Mouse (Mus musculus): Measurements from ENCODE around the gene Plcb4. TPM values are rescaled to one million over a fixed set of nuclear protein-coding genes. Genes with fewer than 3 reads are reported as not detected.

Plcb4 gene
- polyA plus RNA-seq, 1 experiment from 2014 or later, result 28.5 TPM

DNA sequence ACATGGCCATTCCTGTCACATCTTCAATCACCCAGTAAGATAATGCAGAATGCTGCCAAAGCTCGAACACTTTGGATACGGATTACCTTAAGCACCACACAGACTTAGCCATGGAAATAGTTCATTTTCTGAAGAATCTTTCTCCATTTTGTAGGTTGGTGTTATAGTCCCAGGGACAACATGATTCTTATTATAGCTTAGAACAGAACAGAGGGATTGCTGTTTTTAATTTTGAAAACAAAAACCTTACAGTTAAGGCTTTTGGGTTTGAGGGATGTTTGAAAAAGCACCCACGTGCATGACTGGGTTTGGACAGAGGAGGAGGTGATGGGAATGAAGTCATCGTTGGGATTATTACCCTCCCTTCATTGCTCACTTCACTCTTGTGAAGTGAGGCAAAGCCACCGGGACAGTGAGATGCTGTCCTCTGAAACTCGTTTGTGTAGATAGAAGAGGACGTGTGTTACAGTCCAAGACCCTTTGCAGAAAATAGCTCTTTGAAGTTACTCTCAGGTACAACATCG lies 18.2 kb downstream of the Plcb4 start:
- no peak for ATAC-seq (ENCODE audit: low FRiP score, low read depth)
- Histone ChIP-seq H3K36me3 (no peaks in the 10 kb centered on the region), H3K4me3 (no peak overlapping the region), H3K27ac (replicated peaks) (no peak overlapping the region), H3K4me1 (no peaks in the 10 kb centered on the region), H3K4me2 (replicated peaks) (no peak overlapping the region), H3K9ac (replicated peaks) (no peak overlapping the region), H3K27me3 (no peaks in the 10 kb centered on the region), H3K9me3 (no peaks in the 10 kb centered on the region)
- 54% methylated on average over 8 of the region's 8 CpGs for whole genome bisulfite sequencing

DNA sequence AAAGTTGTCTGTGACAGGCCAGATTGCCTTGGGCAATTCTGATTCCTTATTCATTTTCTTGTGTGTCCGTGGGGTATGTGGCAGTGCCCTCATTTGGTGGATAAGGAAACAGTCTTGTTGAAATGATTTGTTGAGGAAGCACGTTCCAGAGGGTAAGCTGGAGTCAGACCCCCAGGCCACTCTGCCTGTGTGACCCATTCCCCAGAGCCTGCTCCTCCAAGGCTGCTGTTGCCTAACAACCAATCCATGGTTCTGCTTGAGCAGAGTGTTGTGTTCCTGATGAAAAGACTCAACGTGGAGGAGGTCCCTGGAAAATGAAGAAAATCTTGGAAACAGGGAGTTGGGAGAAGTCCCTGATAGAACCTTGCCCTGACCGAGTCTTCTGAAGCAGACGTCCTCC lies 18.8 kb downstream of the Plcb4 start:
- Histone ChIP-seq H3K4me1 (no peaks in the 10 kb centered on the region), H3K4me3 (no peak overlapping the region), H3K36me3 (no peaks in the 10 kb centered on the region), H3K4me2 (replicated peaks) (no peak overlapping the region), H3K27ac (replicated peaks) (no peak overlapping the region), H3K9me3 (no peaks in the 10 kb centered on the region), H3K27me3 (no peaks in the 10 kb centered on the region), H3K9ac (replicated peaks) (no peak overlapping the region)
- ATAC-seq (ENCODE audit: low FRiP score, low read depth), result no peak
- WGBS, result 55% methylated on average over 5 of the region's 5 CpGs

DNA sequence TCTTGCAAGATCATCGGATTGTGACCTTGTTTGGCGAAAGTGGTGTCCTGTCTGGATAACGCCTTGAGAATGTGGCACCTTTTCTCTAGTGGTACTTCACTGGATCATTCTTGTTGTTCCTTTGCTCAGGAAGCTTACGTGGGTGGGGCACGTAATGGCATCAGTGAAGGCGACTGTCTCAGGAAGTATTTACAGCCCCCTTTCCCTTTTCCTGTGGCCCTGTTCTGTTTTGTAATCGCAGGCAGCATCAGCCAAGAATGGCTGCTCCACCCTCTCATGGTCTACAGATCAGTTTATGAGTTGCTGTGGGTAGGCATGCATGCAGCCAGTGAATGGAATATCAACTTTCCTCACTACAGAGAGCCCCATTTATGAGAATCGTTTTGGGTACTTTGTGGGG lies 21.2 kb downstream of the Plcb4 start:
- H3K27ac ChIP-seq (replicated peaks), result no peak overlapping the region
- H3K9me3 ChIP-seq, result no peaks in the 10 kb centered on the region
- no peaks in the 10 kb centered on the region for H3K36me3 ChIP-seq
- no peak overlapping the region for H3K9ac ChIP-seq (replicated peaks)
- H3K4me3 ChIP-seq, result no peak overlapping the region
- no peaks in the 10 kb centered on the region for H3K4me1 ChIP-seq
- no peak overlapping the region for H3K4me2 ChIP-seq (replicated peaks)
- no peak for ATAC-seq (ENCODE audit: low FRiP score, low read depth)
- 89% methylated on average over 8 of the region's 8 CpGs for WGBS
- H3K27me3 ChIP-seq, result no peaks in the 10 kb centered on the region

DNA sequence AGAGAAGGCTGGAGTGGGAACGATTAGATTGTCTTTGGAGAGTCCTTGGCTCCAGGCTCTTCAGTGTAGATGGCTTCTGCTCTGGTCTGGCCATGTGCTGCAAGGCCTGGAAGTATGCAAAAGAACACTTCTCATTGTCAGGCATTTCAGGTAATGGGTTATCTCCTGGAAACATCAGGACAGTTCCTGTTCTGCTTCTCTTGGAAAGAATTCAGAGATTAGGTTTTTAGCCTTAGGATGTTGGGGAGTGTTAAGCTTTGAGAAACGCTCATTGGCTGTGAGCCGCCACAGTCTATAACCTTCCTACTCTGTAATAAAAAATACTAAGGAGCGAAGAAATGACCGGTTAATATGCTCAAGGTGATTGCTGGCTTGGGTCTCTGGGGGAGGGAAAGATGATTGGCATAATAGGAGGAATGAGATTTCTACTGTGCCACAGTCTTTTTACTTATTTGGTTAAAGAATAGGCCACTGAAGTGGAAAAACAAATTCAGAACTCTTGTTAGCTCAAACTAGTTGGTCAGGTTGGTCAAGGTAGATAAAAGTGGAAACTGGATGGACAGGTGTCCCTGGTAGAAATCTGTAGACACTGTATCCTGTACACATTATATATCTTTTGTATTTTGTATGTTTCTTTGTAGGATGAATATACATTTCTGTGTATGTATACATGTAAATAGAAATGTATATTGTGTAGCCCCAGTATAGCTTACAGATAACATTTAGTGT lies 21.8 kb downstream of the Plcb4 start:
- Histone ChIP-seq H3K36me3 (no peaks in the 10 kb centered on the region), H3K9ac (replicated peaks) (no peak overlapping the region), H3K27me3 (no peaks in the 10 kb centered on the region), H3K4me1 (no peaks in the 10 kb centered on the region), H3K27ac (replicated peaks) (no peak overlapping the region), H3K4me2 (replicated peaks) (no peak overlapping the region), H3K4me3 (no peak overlapping the region), H3K9me3 (no peaks in the 10 kb centered on the region)
- ATAC-seq (ENCODE audit: low FRiP score, low read depth), result no peak
- WGBS, result 97% methylated on average over 5 of the region's 5 CpGs

DNA sequence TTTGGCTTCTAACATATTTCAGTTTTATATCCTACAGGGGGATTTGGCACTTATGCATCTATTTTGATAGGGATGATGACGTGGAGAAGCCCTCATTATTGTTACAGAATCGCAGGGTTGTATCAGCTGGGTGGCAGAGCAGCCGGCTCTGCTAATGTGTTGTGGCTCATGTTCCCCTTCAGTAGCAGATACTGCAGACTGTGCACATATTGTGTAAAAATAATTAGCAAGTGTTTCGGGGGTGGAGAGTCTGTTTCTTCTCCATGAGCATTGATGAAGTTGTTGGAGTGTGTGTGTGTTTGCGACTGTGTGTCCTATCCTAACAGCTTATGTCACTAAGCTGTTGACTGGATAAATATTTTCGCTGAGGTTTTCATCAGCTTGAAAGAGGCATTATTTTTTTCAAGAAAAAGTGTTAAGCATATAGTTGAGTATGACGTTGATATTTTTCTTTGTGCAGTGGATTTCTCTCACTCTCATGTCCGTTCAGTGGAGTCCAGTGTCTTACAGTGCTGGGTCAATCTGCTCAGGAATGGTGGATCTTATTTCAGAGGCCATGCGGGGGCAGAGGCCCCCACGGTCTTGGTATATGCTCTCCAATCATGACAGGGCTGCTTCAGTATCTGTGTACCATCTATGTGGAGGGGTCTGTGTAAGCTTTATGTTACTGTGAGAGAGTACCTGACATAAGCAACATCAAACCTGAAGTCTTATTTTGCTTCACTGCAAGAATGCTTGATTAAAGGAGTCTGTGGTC lies 25.1 kb downstream of the Plcb4 start:
- H3K27ac ChIP-seq (replicated peaks), result no peak overlapping the region
- no peaks in the 10 kb centered on the region for H3K4me1 ChIP-seq
- H3K9ac ChIP-seq (replicated peaks), result no peak overlapping the region
- no peaks in the 10 kb centered on the region for H3K36me3 ChIP-seq
- 87% methylated on average over 10 of the region's 10 CpGs for WGBS
- no peaks in the 10 kb centered on the region for H3K9me3 ChIP-seq
- no peak overlapping the region for H3K4me2 ChIP-seq (replicated peaks)
- no peaks in the 10 kb centered on the region for H3K27me3 ChIP-seq
- H3K4me3 ChIP-seq, result no peak overlapping the region
- ATAC-seq (ENCODE audit: low FRiP score, low read depth), result no peak

DNA sequence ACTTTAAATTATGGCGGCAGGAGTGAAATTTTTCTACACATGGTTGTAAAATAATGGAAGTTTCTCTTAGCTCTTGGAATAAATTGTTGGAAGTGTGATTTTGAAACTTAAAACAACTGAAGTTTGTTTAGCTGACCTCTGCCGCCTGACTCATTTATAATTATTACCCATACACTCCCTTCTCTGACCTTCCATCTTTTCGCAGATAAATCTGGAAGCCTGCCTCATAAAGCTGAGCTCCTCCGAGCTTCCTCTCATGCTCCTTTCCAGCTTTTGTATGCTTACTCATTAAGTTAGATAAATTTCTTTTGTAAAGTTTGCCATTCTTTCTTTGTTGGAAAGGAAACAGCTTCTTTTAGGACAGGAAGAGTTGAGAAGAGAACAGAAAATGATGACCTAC lies 27.9 kb downstream of the Plcb4 start:
- no peak overlapping the region for H3K9ac ChIP-seq (replicated peaks)
- H3K27ac ChIP-seq (replicated peaks), result no peak overlapping the region
- H3K9me3 ChIP-seq, result no peaks in the 10 kb centered on the region
- H3K4me3 ChIP-seq, result no peak overlapping the region
- no peaks in the 10 kb centered on the region for H3K27me3 ChIP-seq
- ATAC-seq (ENCODE audit: low FRiP score, low read depth), result no peak
- no peak overlapping the region for H3K4me2 ChIP-seq (replicated peaks)
- no peaks in the 10 kb centered on the region for H3K36me3 ChIP-seq
- WGBS, result 92% methylated on average over 4 of the region's 4 CpGs
- no peaks in the 10 kb centered on the region for H3K4me1 ChIP-seq

DNA sequence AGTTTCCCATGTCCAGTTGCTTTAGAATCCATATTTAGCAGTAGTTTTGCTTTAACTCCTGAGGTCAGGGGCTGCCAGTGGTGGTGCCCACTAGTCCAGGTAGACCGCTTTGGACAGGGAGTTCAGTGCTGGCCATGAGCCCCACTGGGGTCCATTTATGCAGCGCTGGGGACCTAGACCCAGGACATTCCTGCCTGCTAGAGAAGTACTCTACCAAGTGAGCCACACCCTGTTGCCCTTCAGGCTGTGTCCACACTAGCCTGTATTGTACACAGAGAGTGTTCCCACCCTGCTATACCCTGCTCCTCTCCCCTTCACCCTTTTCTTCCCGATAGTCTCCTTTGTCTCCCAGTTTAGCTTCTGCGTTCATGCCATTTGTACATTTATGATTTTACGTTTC lies 28.8 kb downstream of the Plcb4 start:
- Histone ChIP-seq H3K27ac (replicated peaks) (no peak overlapping the region), H3K36me3 (no peaks in the 10 kb centered on the region), H3K9ac (replicated peaks) (no peak overlapping the region), H3K4me1 (no peaks in the 10 kb centered on the region), H3K4me2 (replicated peaks) (no peak overlapping the region), H3K4me3 (no peak overlapping the region), H3K27me3 (no peaks in the 10 kb centered on the region), H3K9me3 (no peaks in the 10 kb centered on the region)
- no peak for ATAC-seq (ENCODE audit: low FRiP score, low read depth)
- 88% methylated on average over 5 of the region's 5 CpGs for WGBS

DNA sequence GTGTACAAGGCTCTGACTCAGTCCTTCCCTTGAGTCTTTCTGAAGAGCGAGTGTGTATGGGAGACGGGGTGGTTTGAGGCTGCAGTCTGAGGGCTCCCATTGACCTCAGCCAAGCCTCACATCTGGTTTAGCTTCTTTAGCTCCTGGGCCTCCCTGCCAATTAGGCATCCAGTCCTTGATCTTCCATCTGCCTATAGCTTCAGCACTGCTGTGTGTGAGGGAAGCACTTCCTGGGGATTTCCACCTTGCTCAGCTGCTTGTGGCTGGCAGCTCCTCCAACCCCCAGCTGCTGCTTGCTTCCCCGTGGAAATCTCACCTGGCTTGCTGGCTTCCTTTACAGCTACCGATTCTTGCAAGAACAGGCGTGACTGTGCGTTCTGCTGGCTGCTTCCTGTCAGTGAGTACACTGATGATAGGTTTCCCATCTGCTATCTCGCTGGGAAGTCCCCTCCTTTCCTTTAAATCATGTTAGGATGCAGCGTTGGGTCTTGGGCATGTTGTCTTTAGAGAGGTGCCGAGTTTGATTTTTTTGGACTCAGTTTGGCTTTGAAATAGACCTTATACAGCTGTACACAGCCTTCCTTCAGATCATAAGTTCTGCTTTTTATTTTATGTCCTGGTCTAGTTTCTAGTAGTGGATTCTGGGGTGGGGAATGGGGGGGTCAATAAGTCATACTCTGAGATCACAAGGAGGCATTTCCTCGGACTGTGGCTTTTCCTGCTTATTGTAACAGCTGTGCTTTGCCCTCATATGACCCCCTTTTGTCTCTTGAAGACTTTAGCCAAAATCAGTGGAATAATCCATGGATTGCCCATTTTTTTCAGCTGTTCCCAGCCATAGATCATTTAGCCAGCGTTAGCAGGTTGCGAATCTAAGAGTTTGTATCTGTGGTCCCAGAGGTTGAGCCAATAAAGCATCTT lies 34.0 kb downstream of the Plcb4 start:
- Histone ChIP-seq H3K4me2 (replicated peaks) (no peak overlapping the region), H3K9ac (replicated peaks) (no peak overlapping the region), H3K9me3 (no peaks in the 10 kb centered on the region), H3K27ac (replicated peaks) (no peak overlapping the region), H3K36me3 (no peaks in the 10 kb centered on the region), H3K4me3 (no peak overlapping the region), H3K27me3 (no peaks in the 10 kb centered on the region), H3K4me1 (no peaks in the 10 kb centered on the region)
- WGBS, result 74% methylated on average over 12 of the region's 12 CpGs
- ATAC-seq (ENCODE audit: low FRiP score, low read depth), result no peak

DNA sequence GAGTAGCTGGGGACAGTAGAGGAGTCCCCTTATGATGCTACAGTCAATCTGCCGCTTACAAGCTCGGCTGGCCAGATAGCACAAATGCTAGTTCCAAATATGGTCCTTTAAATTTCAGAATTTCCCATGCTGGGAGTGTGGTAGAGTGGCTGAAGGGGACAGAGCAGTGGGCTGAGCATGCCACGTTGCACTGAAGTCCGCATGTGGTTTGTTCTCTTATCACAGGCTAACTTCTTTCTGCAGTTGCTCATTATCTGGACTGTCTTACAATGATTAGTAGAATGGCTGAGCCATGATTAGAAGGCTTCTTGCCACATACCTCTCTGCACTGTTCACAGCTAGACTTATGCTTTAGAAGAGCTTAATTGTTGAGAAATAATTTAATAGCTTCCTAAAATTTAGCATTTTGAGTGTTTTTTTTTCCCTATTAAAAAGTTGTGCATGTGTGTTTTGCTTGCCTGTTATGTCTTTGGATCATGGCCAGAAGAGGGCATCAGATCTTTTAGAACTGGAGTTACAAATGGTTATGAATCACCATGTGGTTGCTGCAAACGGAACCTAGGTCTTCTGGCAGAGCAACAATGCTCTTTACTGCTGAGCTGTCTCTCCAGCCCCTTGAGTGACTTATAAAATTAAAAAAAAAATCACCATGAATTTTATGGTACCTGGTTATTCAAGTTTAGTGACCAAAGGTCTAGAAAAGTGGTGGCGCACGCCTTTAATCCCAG lies 42.0 kb downstream of the Plcb4 start:
- 95% methylated on average over 7 of the region's 7 CpGs for WGBS
- no peak overlapping the region for H3K9ac ChIP-seq (replicated peaks)
- ATAC-seq (ENCODE audit: low FRiP score, low read depth), result no peak

DNA sequence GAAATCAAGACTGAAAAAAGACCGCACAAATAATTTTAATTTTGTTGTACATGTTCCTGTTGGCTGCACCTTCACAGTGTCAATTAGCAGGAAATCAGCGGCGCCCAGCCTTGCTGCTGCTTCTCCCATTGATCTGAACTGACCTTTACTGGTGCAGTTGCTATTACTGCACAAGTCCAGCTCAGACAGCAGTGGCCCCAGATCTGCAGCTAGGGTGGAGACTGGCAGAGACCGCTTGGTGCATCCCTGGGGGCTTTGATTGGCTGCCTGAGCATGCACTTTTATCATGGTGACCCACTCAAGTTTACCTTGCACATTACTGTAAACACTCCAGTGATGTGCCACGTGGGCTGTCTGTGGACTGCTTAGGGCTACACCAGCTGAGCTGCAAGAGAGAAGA lies 45.9 kb downstream of the Plcb4 start:
- 88% methylated on average over 5 of the region's 5 CpGs for WGBS
- Histone ChIP-seq H3K9me3 (no peaks in the 10 kb centered on the region), H3K27ac (replicated peaks) (no peak overlapping the region), H3K36me3 (no peaks in the 10 kb centered on the region), H3K27me3 (no peaks in the 10 kb centered on the region), H3K4me3 (no peak overlapping the region), H3K4me1 (no peaks in the 10 kb centered on the region), H3K4me2 (replicated peaks) (no peak overlapping the region), H3K9ac (replicated peaks) (no peak overlapping the region)
- no peak for ATAC-seq (ENCODE audit: low FRiP score, low read depth)

More for the DNA sequence above, 42.0 kb downstream of the Plcb4 start:
- H3K36me3 ChIP-seq, result no peaks in the 10 kb centered on the region
- H3K9me3 ChIP-seq, result no peaks in the 10 kb centered on the region
- no peak overlapping the region for H3K27ac ChIP-seq (replicated peaks)
- no peaks in the 10 kb centered on the region for H3K27me3 ChIP-seq
- no peaks in the 10 kb centered on the region for H3K4me1 ChIP-seq
- H3K4me2 ChIP-seq (replicated peaks), result no peak overlapping the region
- H3K4me3 ChIP-seq, result no peak overlapping the region

DNA sequence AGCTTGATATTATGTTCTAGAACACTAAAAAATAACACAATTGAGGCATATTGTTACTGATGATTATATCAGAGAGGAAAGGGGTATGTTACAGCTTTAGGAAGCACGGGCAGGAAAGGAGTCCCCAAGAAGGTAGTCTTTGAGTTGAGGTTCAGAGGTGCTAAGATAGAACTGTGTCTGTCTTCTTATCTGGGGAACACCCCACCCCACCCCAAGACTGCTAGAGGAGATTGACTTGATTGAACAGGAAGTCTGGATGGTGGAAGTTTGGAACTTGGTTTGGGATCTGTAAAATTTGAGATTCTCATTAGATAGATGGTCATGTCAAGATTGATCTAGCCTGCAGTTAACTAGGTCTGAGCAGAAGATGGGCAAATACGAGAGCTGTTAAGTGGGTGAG lies 48.5 kb downstream of the Plcb4 start:
- Histone ChIP-seq H3K27ac (replicated peaks) (no peak overlapping the region), H3K4me1 (peaks cover 22% of the 10 kb centered on the region), H3K27me3 (no peaks in the 10 kb centered on the region), H3K4me2 (replicated peaks) (no peak overlapping the region), H3K9ac (replicated peaks) (no peak overlapping the region), H3K4me3 (no peak overlapping the region), H3K36me3 (no peaks in the 10 kb centered on the region), H3K9me3 (no peaks in the 10 kb centered on the region)
- ATAC-seq (ENCODE audit: low FRiP score, low read depth), result no peak
- 88% methylated on average over 2 of the region's 2 CpGs for WGBS
